Mouse (Mus musculus) kidney, adult 2 months (tissue): ENCODE results near the gene Tyk2. TPM values are rescaled to one million over a fixed set of nuclear protein-coding genes. Genes with fewer than 3 reads are reported as not detected.

Source experiments
- DNase-seq: peaks from one replicate; pipeline ENCODE4 v3.0.0; 2021
- H3K27ac ChIP-seq: fragments of 200-500 bp; 2 replicates; pipeline ENCODE4 v1.5.1; 2012; ENCODE audit warnings: low read depth, low read length, control low read depth, inconsistent platforms; ENCODE audit not compliant: insufficient read depth
- H3K27me3 ChIP-seq: fragments of 200-500 bp; replicated peaks from 2 replicates; pipeline ENCODE4 v1.6.1; 2012; ENCODE audit warnings: mild to moderate bottlenecking, moderate library complexity, low read length, inconsistent platforms; ENCODE audit not compliant: control insufficient read depth, insufficient read depth
- H3K36me3 ChIP-seq: fragments of 200-500 bp; 2 replicates; pipeline ENCODE4 v1.6.1; 2012; ENCODE audit warnings: mild to moderate bottlenecking, moderate library complexity, low read length, inconsistent platforms; ENCODE audit not compliant: control insufficient read depth, insufficient read depth
- H3K4me1 ChIP-seq: fragments of 200-500 bp; 2 replicates; pipeline ENCODE4 v1.6.1; 2011; ENCODE audit warnings: low read length; ENCODE audit not compliant: control insufficient read depth, insufficient read depth
- H3K4me3 ChIP-seq: fragments of 200-500 bp; 2 replicates; pipeline ENCODE4 v1.5.1; 2011; ENCODE audit warnings: mild to moderate bottlenecking, low read depth, low read length, control low read depth; ENCODE audit not compliant: insufficient read depth
- CTCF ChIP-seq: fragments of 200-500 bp; conservative IDR thresholded peaks from 2 replicates; pipeline ENCODE4 v1.5.1; 2011; ENCODE audit warnings: low read depth, mild to moderate bottlenecking, control low read depth, low read length, moderate library complexity, mixed read lengths; ENCODE audit not compliant: insufficient read depth, insufficient read length
- POLR2A ChIP-seq: fragments of 200-500 bp; IDR thresholded peaks from one replicate; pipeline ENCODE4 v1.6.1; 2011; ENCODE audit warnings: low read depth, low read length, control low read depth
- WGBS: fragments of 180-500 bp; shearing (Covaris S2); methylation state at CpG from one replicate; pipeline ENCODE4 v1.1.7; 2018; 5-methylcytosine and 5-hydroxymethylcytosine counted together
- polyA plus RNA-seq: library from polyadenylated mRNA; depleted of rRNA; stranded (reverse); fragments of >200 nt; gene quantifications from 2 replicates; pipeline ENCODE4 v1.2.3, GENCODE M21; 2012; rRNA removed

Gene Tyk2
- 17.0 and 19.0 TPM in 2 replicates for polyA plus RNA-seq

DNA sequence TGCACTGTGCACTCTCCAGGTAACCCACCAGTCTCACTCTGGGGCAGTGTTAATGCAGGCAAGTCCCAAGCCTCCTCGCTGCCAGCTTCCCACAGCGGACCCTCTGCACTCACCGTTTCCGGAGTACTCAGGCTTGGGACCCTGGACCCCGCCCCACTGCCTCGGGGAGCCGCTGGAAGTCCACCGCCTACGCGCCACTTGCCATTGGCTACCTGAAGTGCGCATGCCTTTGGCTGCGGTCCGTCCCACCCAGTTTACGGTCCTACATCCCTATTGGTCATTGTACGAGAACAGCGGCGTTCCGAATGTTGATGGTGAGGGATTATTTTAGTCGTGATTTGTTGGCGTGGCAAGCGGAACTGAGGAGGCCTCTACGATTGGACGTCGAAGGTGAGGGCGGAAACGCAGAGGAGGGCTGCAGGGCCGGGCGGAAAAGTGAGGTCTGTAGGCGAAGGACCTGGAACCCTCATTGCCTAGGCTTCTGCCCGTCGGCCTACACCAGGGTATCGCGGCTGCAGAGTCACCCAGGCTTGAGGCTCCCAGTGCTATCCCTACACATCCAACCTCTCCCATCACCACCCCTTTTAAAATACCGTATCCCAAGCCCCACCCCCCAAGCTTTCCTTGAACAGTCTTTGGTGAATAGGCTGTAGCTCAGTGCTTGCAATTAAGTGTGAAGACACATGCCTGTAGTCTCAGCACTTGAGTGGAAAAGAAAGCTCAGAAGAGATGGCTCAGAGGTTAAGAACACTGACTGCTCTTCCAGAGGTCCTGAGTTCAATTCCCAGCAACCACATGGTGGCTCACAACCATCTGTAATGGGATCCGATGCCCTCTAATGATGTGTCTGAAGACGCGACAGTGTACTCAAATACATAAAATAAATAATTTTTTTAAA lies at the start of gene Tyk2:
Gene Tyk2 (minus strand): TSS at position 185 of the 898 bp plus-strand sequence.
- H3K27ac ChIP-seq: peak within 1 kb of the TSS; percentile 28; the same call in 1 of the 2 replicates
- peak within 1 kb of the TSS; percentile 67 for H3K4me3 ChIP-seq
- H3K27me3 ChIP-seq: no peaks in the 10 kb centered on the region
- no peaks in the 10 kb centered on the region for H3K36me3 ChIP-seq
- DNase-seq: peak; percentile 98
- peaks cover 10% of the 10 kb centered on the region for H3K4me1 ChIP-seq
- TF ChIP-seq POLR2A: peak; percentile 40
- no peak for TF ChIP-seq CTCF
- WGBS: 6% methylated on average over 37 of the region's 37 CpGs

- DNase-seq: no peak
- no peak overlapping the region for H3K27ac ChIP-seq
- no peak overlapping the region for H3K4me3 ChIP-seq
- 89% methylated on average over 1 of the region's 1 CpGs for WGBS
- H3K4me1 ChIP-seq: no peaks in the 10 kb centered on the region; the same call in 1 of the 2 replicates
- H3K36me3 ChIP-seq: no peaks in the 10 kb centered on the region
- H3K27me3 ChIP-seq: no peaks in the 10 kb centered on the region
- no peak for TF ChIP-seq POLR2A
- no peak for TF ChIP-seq CTCF
Observed at GRCm38 (mm10) chr9:21180841-21181240, 49.8 kb upstream of the Tyk2 start.

DNA sequence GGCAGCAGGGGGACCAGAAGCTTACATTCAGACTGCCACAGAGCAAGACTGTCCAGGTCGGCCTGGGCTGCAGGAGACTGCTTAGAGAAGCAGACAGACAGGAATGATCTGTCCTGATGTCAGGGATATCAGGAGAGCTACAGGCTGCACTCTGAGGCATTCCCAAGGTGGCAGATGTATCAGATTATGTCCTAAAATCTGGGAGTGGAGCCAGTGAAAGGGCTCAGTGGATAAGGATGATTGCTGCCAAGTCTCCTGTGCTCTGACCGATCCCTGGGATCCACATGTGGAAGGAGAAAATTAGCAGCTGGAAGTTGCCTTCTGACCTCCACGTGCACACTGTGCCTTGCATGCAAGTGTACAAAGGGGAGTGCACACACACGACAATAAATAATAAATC lies 49.4 kb upstream of the Tyk2 start:
- no peaks in the 10 kb centered on the region for H3K36me3 ChIP-seq
- TF ChIP-seq POLR2A: no peak
- TF ChIP-seq CTCF: no peak
- no peak overlapping the region for H3K27ac ChIP-seq
- H3K4me3 ChIP-seq: no peak overlapping the region
- H3K4me1 ChIP-seq: no peaks in the 10 kb centered on the region; the same call in 1 of the 2 replicates
- 47% methylated on average over 4 of the region's 4 CpGs for WGBS
- no peaks in the 10 kb centered on the region for H3K27me3 ChIP-seq
- DNase-seq: no peak

DNA sequence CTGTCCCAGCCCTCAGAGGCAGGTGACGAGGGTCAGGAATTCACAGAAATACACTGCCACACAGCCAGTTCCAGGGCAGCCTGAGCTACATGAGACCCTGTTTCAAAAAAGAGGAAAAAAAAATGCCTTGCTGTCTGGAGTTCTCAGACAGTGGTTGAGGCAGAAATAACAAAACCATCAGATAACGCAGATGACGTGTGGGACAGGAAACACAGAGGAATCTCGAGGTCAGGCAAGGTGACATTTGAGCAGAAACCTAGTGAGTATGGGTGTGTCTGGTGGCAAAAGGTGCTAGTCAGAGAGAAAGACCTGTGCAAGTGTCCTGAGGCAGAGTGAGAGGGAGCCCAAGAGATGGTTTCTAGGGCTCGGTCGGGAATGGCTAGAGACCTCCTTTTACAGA lies 41.3 kb upstream of the Tyk2 start:
- H3K27ac ChIP-seq: no peak overlapping the region
- no peak for TF ChIP-seq CTCF
- TF ChIP-seq POLR2A: no peak
- DNase-seq: no peak
- H3K27me3 ChIP-seq: no peaks in the 10 kb centered on the region
- no peaks in the 10 kb centered on the region for H3K4me1 ChIP-seq
- H3K36me3 ChIP-seq: no peaks in the 10 kb centered on the region
- 77% methylated on average over 6 of the region's 6 CpGs for WGBS
- H3K4me3 ChIP-seq: no peak overlapping the region

DNA sequence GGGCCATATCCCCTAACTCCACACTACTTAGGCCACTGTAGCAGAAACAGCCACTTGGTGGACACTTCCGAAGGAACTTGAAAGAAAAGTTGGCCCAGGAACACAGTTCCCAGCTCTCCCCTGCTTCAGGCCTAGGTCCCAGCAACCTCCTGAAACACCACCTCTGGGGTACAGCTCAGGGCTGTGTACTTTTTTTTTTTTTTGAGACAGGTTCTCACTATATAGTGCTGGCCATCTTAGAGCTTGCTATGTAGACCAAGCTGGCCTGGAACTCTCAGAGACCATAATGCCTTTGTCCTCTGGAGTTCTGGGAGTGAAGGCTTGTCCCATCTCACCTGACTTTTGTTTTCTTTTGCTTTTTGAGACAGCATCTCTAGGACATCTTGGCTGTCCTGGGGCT lies 38.1 kb upstream of the Tyk2 start:
- H3K27ac ChIP-seq: no peak overlapping the region
- WGBS: 34% methylated on average over 1 of the region's 1 CpGs
- no peak for TF ChIP-seq POLR2A
- no peak for TF ChIP-seq CTCF
- no peaks in the 10 kb centered on the region for H3K4me1 ChIP-seq
- 0 out of 2 replicates have a peak, but pooled peaks cover 2% of the 10 kb centered on the region for H3K27me3 ChIP-seq
- DNase-seq: no peak
- H3K36me3 ChIP-seq: no peaks in the 10 kb centered on the region
- no peak overlapping the region for H3K4me3 ChIP-seq

DNA sequence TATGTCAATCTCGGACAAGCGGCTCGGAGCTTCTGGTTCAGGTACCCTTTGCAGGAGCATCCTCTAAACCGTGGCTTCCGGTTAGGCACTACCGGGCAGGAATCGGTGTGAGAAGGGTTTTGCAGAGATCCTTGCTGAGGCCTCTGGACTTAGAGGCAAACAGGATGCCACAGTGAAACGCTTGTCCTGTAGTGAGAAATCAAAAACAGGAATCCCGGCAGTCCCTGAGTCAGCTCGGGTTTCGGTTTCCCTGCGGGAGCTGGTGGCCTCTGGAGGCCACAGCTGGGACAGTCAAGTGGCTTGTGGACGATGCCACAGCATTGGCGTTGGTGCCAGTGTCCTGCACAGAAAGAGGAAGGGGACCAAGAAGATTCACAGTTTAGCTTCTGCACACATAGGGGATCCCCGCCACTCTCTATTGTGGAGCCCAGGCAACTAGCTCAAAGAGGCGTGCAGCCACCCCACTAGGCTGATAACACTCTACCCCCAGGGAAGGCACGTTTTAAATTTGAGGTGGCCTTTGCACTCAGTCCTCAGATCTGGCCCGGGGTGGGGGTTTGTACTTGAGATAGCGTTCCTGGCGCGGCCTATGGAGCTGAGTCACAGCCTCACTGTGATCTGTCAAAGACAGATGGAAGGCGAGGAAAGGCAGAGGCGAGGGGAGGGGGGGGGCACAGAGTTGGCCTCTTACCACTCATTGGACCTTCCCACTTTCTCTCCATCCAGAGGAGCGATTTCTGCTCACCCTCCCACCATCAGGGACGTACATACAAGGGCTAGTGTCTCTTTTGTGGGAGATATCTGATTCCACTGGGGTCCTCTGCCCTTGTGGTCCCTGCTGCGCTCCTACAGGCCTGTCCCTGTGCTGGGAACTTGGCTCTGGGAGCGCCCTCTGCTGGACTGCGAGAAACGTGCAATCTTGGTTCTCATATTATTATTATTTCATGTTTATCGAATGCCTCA lies 37.4 kb upstream of the Tyk2 start:
- 10% methylated on average over 30 of the region's 30 CpGs for WGBS
- peak; percentile 85 for DNase-seq

More for the DNA sequence above, 37.4 kb upstream of the Tyk2 start:
- Histone ChIP-seq H3K27ac (peak overlapping the region; percentile 86), H3K27me3 (0 out of 2 replicates have a peak, but pooled peaks cover 2% of the 10 kb centered on the region), H3K4me1 (no peaks in the 10 kb centered on the region), H3K36me3 (no peaks in the 10 kb centered on the region), H3K4me3 (peak overlapping the region; percentile 35)
- no peak for TF ChIP-seq POLR2A
- TF ChIP-seq CTCF: peak; percentile 84
